Mouse (Mus musculus): ENCODE measurements around the gene Tlk2.

- no peak for TF ChIP-seq CTCF (IDR thresholded peaks at IDR 0.05; ENCODE audit: low read depth, low read length)
- no peak for TF ChIP-seq POLR2A (IDR thresholded peaks at IDR 0.05; ENCODE audit: extremely low read depth, insufficient read depth, low read length)
These were observed 104.4 kb downstream of the Tlk2 start for GRCm38 (mm10) chr11:105283016-105283415.
